8 mouse cellular contexts compared by ENCODE assay signal in the genomic region with DNA sequence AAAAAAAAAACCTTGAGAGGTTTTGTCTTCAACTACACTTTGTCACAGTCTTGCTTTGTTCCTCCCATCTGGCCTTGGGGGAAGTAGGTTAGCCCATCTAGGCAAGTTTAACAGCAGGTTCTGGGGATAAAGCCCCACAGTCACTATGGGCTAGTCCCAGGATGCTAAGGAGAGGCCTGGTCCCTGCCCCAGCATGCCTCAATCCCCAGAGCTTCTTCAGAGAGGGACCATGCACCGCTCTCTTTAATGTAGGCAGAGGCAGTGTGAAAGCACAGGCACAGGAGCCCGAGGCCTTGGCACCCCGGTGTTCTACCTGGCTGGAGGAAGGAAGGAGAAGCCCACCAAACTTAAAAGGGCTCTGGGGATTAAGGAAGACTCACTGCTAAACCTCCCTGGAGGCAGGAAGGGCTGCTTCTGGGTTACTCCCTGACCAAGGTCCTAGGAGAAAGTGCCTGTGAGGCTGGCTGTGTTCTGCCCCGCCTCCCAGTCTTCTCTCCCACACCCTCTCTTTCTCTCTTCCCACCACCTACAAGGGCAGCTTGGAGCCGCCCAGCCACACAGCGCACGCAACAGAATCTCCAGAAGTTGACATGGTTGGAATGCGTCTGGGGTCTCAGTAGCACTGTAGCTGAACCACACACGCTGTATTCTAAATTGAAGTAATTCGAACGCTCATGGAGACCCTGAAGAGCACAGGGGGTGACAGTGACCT.
DNase-seq lines count a peak whose midpoint lies in the region; ATAC-seq and TF ChIP-seq lines count a peak whose summit lies in the region.

No protein-coding gene starts in this region.

- ATAC-seq in cerebellum, adult (ENCODE audit: insufficient number of reproducible peaks, low FRiP score, low TSS enrichment), result peak; percentile 26; the same call in 1 of the 2 replicates
- ATAC-seq in activated CD4-positive, CD25-positive, alpha-beta regulatory T cell, adult 4 months, result peak; percentile 3
- ATAC-seq in forebrain, embryonic 12.5 days (ENCODE audit: low FRiP score), result no peak
- ATAC-seq in liver, postnatal 0 days, result peak; percentile 81
- peak; percentile 45 for ATAC-seq in neural tube, embryonic 13.5 days (ENCODE audit: low read depth)

- no peak for TF ChIP-seq POLR2A in kidney, adult 2 months (IDR thresholded peaks at IDR 0.05; ENCODE audit: low read depth, low read length)

- peaks cover 42% of the 10 kb centered on the region for H3K27me3 ChIP-seq in forebrain, embryonic 12.5 days
- H3K27me3 ChIP-seq in kidney, adult 2 months (replicated peaks; ENCODE audit: control insufficient read depth, insufficient read depth, low read length), result no peaks in the 10 kb centered on the region
- H3K27me3 ChIP-seq in liver, postnatal 0 days (ENCODE audit: insufficient read depth, low read length), result no peaks in the 10 kb centered on the region
- peaks cover 10% of the 10 kb centered on the region for H3K27me3 ChIP-seq in neural tube, embryonic 13.5 days

- no peak for TF ChIP-seq CTCF in kidney, adult 2 months (conservative IDR thresholded peaks at IDR 0.05; ENCODE audit: insufficient read depth, insufficient read length, low read depth, low read length)
- no peak for TF ChIP-seq CTCF in liver, postnatal 0 days (IDR thresholded peaks at IDR 0.05; ENCODE audit: low read depth)

- peak overlapping the region; percentile 71 for H3K4me2 ChIP-seq in forebrain, embryonic 12.5 days
- peak overlapping the region; percentile 69 for H3K4me2 ChIP-seq in liver, postnatal 0 days (ENCODE audit: low read depth, low read length)
- peak overlapping the region; percentile 77 for H3K4me2 ChIP-seq in neural tube, embryonic 13.5 days

- H3K4me3 ChIP-seq in forebrain, embryonic 12.5 days (replicated peaks), result peak overlapping the region; percentile 39
- peak overlapping the region; percentile 61 for H3K4me3 ChIP-seq in kidney, adult 2 months (ENCODE audit: insufficient read depth, low read depth, low read length)
- peak overlapping the region; percentile 42 for H3K4me3 ChIP-seq in liver, postnatal 0 days (ENCODE audit: low read depth, low read length)
- peak overlapping the region; percentile 36 for H3K4me3 ChIP-seq in neural tube, embryonic 13.5 days

- no peak for TF ChIP-seq EP300 in liver, postnatal 0 days (IDR thresholded peaks at IDR 0.05; ENCODE audit: low read depth)

- H3K9ac ChIP-seq in forebrain, embryonic 12.5 days, result peak overlapping the region; percentile 55
- H3K9ac ChIP-seq in liver, postnatal 0 days (replicated peaks), result peak overlapping the region; percentile 55
- peak overlapping the region; percentile 57 for H3K9ac ChIP-seq in neural tube, embryonic 13.5 days

- H3K9me3 ChIP-seq in forebrain, embryonic 12.5 days, result no peaks in the 10 kb centered on the region
- H3K9me3 ChIP-seq in liver, postnatal 0 days (ENCODE audit: low read length), result no peaks in the 10 kb centered on the region
- no peaks in the 10 kb centered on the region for H3K9me3 ChIP-seq in neural tube, embryonic 13.5 days

- H3K4me1 ChIP-seq in forebrain, embryonic 12.5 days, result peaks cover 19% of the 10 kb centered on the region
- peaks cover 18% of the 10 kb centered on the region for H3K4me1 ChIP-seq in kidney, adult 2 months (ENCODE audit: control insufficient read depth, insufficient read depth, low read length)
- peaks cover 18% of the 10 kb centered on the region for H3K4me1 ChIP-seq in liver, postnatal 0 days (ENCODE audit: insufficient read depth)
- H3K4me1 ChIP-seq in neural tube, embryonic 13.5 days (replicated peaks), result peaks cover 22% of the 10 kb centered on the region

- no peaks in the 10 kb centered on the region for H3K36me3 ChIP-seq in forebrain, embryonic 12.5 days (replicated peaks)
- no peaks in the 10 kb centered on the region for H3K36me3 ChIP-seq in kidney, adult 2 months (ENCODE audit: control insufficient read depth, insufficient read depth, low read length)
- H3K36me3 ChIP-seq in liver, postnatal 0 days (replicated peaks; ENCODE audit: insufficient read depth, low read length), result no peaks in the 10 kb centered on the region
- H3K36me3 ChIP-seq in neural tube, embryonic 13.5 days, result no peaks in the 10 kb centered on the region

- intact Hi-C loops in gastrocnemius, postnatal 36 days (cut with DNase I), result no loop called here

- no peak overlapping the region for H3K27ac ChIP-seq in forebrain, embryonic 12.5 days
- peak overlapping the region; percentile 94 for H3K27ac ChIP-seq in kidney, adult 2 months (ENCODE audit: insufficient read depth, low read depth, low read length)
- H3K27ac ChIP-seq in liver, postnatal 0 days (ENCODE audit: low read depth), result peak overlapping the region; percentile 44
- no peak overlapping the region for H3K27ac ChIP-seq in neural tube, embryonic 13.5 days (replicated peaks)

- no peak for DNase-seq in cerebellum, adult 11-12 months
- peak; percentile 70 for DNase-seq in kidney, adult 2 months
- DNase-seq in liver, postnatal 0 days, result peak; percentile 51
- no peak for DNase-seq in gastrocnemius, postnatal 36 days

- 3% methylated on average over 11 of the region's 11 CpGs for WGBS in forebrain, embryonic 12.5 days
- 11% methylated on average over 11 of the region's 11 CpGs for WGBS in kidney, adult 2 months
- WGBS in liver, postnatal 0 days (ENCODE audit: insufficient replicate concordance), result 17% methylated on average over 11 of the region's 11 CpGs
- WGBS in neural tube, embryonic 13.5 days, result 7% methylated on average over 11 of the region's 11 CpGs

Comparison
In these comparisons a context has a peak if more than half of its experiments do, and no peak if none do; other contexts are left out.
1. DNase-seq: peak in kidney, adult 2 months (single experiment) and liver, postnatal 0 days (single experiment); none in cerebellum, adult 11-12 months (single experiment) and gastrocnemius, postnatal 36 days (0 of 2).
2. H3K27ac ChIP-seq: peak in kidney, adult 2 months (single experiment) and liver, postnatal 0 days (single experiment); none in forebrain, embryonic 12.5 days (single experiment) and neural tube, embryonic 13.5 days (single experiment).
3. Peak in every context shown above with its lines, with median percentiles within 50 percentile points of each other: H3K4me2 ChIP-seq, H3K4me3 ChIP-seq and H3K9ac ChIP-seq.